8 mouse cellular contexts compared by ENCODE assay signal in the genomic region with DNA sequence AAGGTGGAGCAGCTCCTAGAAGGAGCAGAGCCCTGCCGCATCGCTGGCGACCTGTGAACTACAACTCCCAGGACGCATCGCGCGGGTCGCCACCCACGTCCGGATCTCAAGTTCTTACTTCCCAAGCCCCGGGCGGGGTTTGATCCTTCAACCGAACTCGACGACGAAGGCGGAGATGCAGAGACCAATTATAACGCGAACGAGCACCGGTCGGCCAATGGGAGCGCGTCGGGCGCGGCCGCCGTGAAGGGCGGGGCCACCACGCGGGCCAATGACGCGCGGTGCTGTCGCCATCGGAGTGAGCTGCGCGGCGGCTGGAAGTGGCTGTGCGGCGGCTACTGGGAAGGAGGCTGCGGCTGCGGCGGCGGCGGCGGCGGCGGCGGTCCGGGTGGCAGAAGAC. TPM values are rescaled to one million over a fixed set of nuclear protein-coding genes. Genes with fewer than 3 reads are reported as not detected.
DNase-seq lines count a peak whose midpoint lies in the region; ATAC-seq lines count a peak whose summit lies in the region.

A gene (plus strand): TSS at position 284 of the 400 bp plus-strand sequence.

- WGBS in hindbrain, embryonic 14.5 days: under 1% methylated on average over 49 of the region's 52 CpGs

- peak within 1 kb of the TSS; percentile 81 for H3K9ac ChIP-seq in hindbrain, embryonic 14.5 days

- peak within 1 kb of the TSS; percentile 80 for H3K4me3 ChIP-seq in hindbrain, embryonic 14.5 days (replicated peaks; ENCODE audit: low read length)

- peaks cover 17% of the 10 kb centered on the region for H3K4me1 ChIP-seq in hindbrain, embryonic 14.5 days (replicated peaks; ENCODE audit: control insufficient read depth, insufficient read depth, low read length)

- H3K27me3 ChIP-seq in hindbrain, embryonic 14.5 days (ENCODE audit: control insufficient read depth, insufficient read depth, low read length): no peaks in the 10 kb centered on the region

- peak; percentile 99 for DNase-seq in R1 (ENCODE audit: low read depth, low spot score)
- peak; percentile 96 to 98 for DNase-seq in cerebellum, postnatal 25 days
- peak; percentile 94 to 97 for DNase-seq in frontal cortex, postnatal 25 days (ENCODE audit: low spot score in 2 of 2)
- DNase-seq in hindbrain, embryonic 14.5 days (ENCODE audit: low spot score): peak; percentile 99
- peak; percentile 97 to 98 for DNase-seq in layer of hippocampus, postnatal 36 days
- peak; percentile 99 for DNase-seq in lung, postnatal 36 days
- DNase-seq in retina, postnatal 1 day: peak; percentile 99
- peak; percentile 85 to 97 for DNase-seq in urinary bladder, adult 18-20 months (ENCODE audit: low spot score in 2 of 2)

- H3K4me2 ChIP-seq in hindbrain, embryonic 14.5 days (replicated peaks): peak within 1 kb of the TSS; percentile 79

- peak; percentile 89 for ATAC-seq in hindbrain, embryonic 14.5 days (ENCODE audit: low FRiP score)

- peak within 1 kb of the TSS; percentile 85 for H3K27ac ChIP-seq in hindbrain, embryonic 14.5 days

- H3K36me3 ChIP-seq in hindbrain, embryonic 14.5 days (replicated peaks; ENCODE audit: control insufficient read depth, insufficient read depth): peaks cover 35% of the 10 kb centered on the region

- no peaks in the 10 kb centered on the region for H3K9me3 ChIP-seq in hindbrain, embryonic 14.5 days (ENCODE audit: control insufficient read depth, low read length)

RNA-seq across cellular contexts. Expression of the gene that starts here (rescaled TPM):
- polyA plus RNA-seq in hindbrain, embryonic 14.5 days (2014; fragmentation: Nextera tagmentation; extraction: Ambion mirVana): 218 and 236 TPM in 2 replicates
- total RNA-seq in layer of hippocampus, postnatal 36 days (2021): 10 to 100 TPM; 87.6 to 93.5 TPM

Comparison
In these comparisons a context has a peak if more than half of its experiments do, and no peak if none do; other contexts are left out.
1. Peak in every context shown above with its lines: DNase-seq, ATAC-seq, H3K4me3 ChIP-seq and H3K27ac ChIP-seq.